Mouse (Mus musculus): ENCODE measurements around the gene Usp2. TPM values are rescaled to one million over a fixed set of nuclear protein-coding genes. Genes with fewer than 3 reads are reported as not detected.

Gene Usp2
- polyA plus RNA-seq, 1 experiment, result 50.9 TPM

GRCm38 (mm10) chr9:44134851-44135730 is 68.3 kb downstream of the Usp2 start:
- peak overlapping the region; percentile 60; the same call in 1 of the 2 replicates for H3K27ac ChIP-seq (ENCODE audit: insufficient read depth, low read length)
- TF ChIP-seq CTCF (IDR thresholded peaks at IDR 0.05; ENCODE audit: extremely low read depth, insufficient read depth, low read length) (no peak), POLR2A (IDR thresholded peaks at IDR 0.05; ENCODE audit: extremely low read depth, insufficient read depth, low read length) (no peak)

GRCm38 (mm10) chr9:44135731-44136411 is 69.0 kb downstream of the Usp2 start:
- TF ChIP-seq CTCF (IDR thresholded peaks at IDR 0.05; ENCODE audit: extremely low read depth, insufficient read depth, low read length), result no peak
- no peak for TF ChIP-seq POLR2A (IDR thresholded peaks at IDR 0.05; ENCODE audit: extremely low read depth, insufficient read depth, low read length)
- H3K4me1 ChIP-seq (ENCODE audit: control insufficient read depth, insufficient read depth, low read length), result no peaks in the 10 kb centered on the region
- no peak overlapping the region for H3K27ac ChIP-seq (ENCODE audit: insufficient read depth, low read length)
- H3K4me3 ChIP-seq (ENCODE audit: insufficient read depth, low read length), result peak overlapping the region; percentile 45; the same call in 1 of the 2 replicates

More at GRCm38 (mm10) chr9:44134851-44135730, 68.3 kb downstream of the Usp2 start:
- Histone ChIP-seq H3K4me1 (ENCODE audit: control insufficient read depth, insufficient read depth, low read length) (no peaks in the 10 kb centered on the region), H3K4me3 (ENCODE audit: insufficient read depth, low read length) (peak overlapping the region; percentile 45)

- Histone ChIP-seq H3K27ac (ENCODE audit: insufficient read depth, low read length) (no peak overlapping the region), H3K4me1 (ENCODE audit: control insufficient read depth, insufficient read depth, low read length) (no peaks in the 10 kb centered on the region), H3K4me3 (ENCODE audit: insufficient read depth, low read length) (no peak overlapping the region)
- TF ChIP-seq CTCF (IDR thresholded peaks at IDR 0.05; ENCODE audit: extremely low read depth, insufficient read depth, low read length) (no peak), POLR2A (IDR thresholded peaks at IDR 0.05; ENCODE audit: extremely low read depth, insufficient read depth, low read length) (no peak)
Measured at GRCm38 (mm10) chr9:44137846-44138245, 71.0 kb downstream of the Usp2 start.

- H3K27ac ChIP-seq (ENCODE audit: insufficient read depth, low read length), result no peak overlapping the region
- TF ChIP-seq CTCF (IDR thresholded peaks at IDR 0.05; ENCODE audit: extremely low read depth, insufficient read depth, low read length) (no peak), POLR2A (IDR thresholded peaks at IDR 0.05; ENCODE audit: extremely low read depth, insufficient read depth, low read length) (no peak)
Measured at GRCm38 (mm10) chr9:44141951-44142350, 75.1 kb downstream of the Usp2 start.

GRCm38 (mm10) chr9:44143421-44143820 is 76.6 kb downstream of the Usp2 start:
- no peak for TF ChIP-seq CTCF (IDR thresholded peaks at IDR 0.05; ENCODE audit: extremely low read depth, insufficient read depth, low read length)
- TF ChIP-seq POLR2A (IDR thresholded peaks at IDR 0.05; ENCODE audit: extremely low read depth, insufficient read depth, low read length), result no peak
- Histone ChIP-seq H3K4me3 (ENCODE audit: insufficient read depth, low read length) (no peak overlapping the region), H3K4me1 (ENCODE audit: control insufficient read depth, insufficient read depth, low read length) (no peaks in the 10 kb centered on the region), H3K27ac (ENCODE audit: insufficient read depth, low read length) (no peak overlapping the region)

More at GRCm38 (mm10) chr9:44141951-44142350, 75.1 kb downstream of the Usp2 start:
- H3K4me1 ChIP-seq (ENCODE audit: control insufficient read depth, insufficient read depth, low read length), result no peaks in the 10 kb centered on the region
- no peak overlapping the region for H3K4me3 ChIP-seq (ENCODE audit: insufficient read depth, low read length)

- Histone ChIP-seq H3K4me1 (ENCODE audit: control insufficient read depth, insufficient read depth, low read length) (no peaks in the 10 kb centered on the region), H3K27ac (ENCODE audit: insufficient read depth, low read length) (no peak overlapping the region), H3K4me3 (ENCODE audit: insufficient read depth, low read length) (no peak overlapping the region)
- TF ChIP-seq CTCF (IDR thresholded peaks at IDR 0.05; ENCODE audit: extremely low read depth, insufficient read depth, low read length), result 0 out of 2 replicates have a peak, but pooled peaks have one; percentile 24
- no peak for TF ChIP-seq POLR2A (IDR thresholded peaks at IDR 0.05; ENCODE audit: extremely low read depth, insufficient read depth, low read length)
Measured at GRCm38 (mm10) chr9:44144023-44144717, 77.3 kb downstream of the Usp2 start.

GRCm38 (mm10) chr9:44144718-44145060 is 77.9 kb downstream of the Usp2 start:
- Histone ChIP-seq H3K4me1 (ENCODE audit: control insufficient read depth, insufficient read depth, low read length) (no peaks in the 10 kb centered on the region), H3K4me3 (ENCODE audit: insufficient read depth, low read length) (no peak overlapping the region), H3K27ac (ENCODE audit: insufficient read depth, low read length) (no peak overlapping the region)
- no peak for TF ChIP-seq POLR2A (IDR thresholded peaks at IDR 0.05; ENCODE audit: extremely low read depth, insufficient read depth, low read length)
- TF ChIP-seq CTCF (IDR thresholded peaks at IDR 0.05; ENCODE audit: extremely low read depth, insufficient read depth, low read length), result no peak

Other genes with a start within 250 kb of the Usp2 start
- 1,180 and 1,226 TPM in 2 replicates for gene Thy1, start 23.6 kb upstream of the Usp2 start, polyA plus RNA-seq (2012; rRNA removed)
- 0.15 and 0.35 TPM in 2 replicates for gene Mfrp, start 34.7 kb downstream of the Usp2 start, polyA plus RNA-seq (2012; rRNA removed)
- gene C1qtnf5, start 40.2 kb downstream of the Usp2 start, polyA plus RNA-seq (2012; rRNA removed), result 24.7 and 30.5 TPM in 2 replicates
- gene Gm49380, start 46.5 kb downstream of the Usp2 start, polyA plus RNA-seq (2012; rRNA removed), result 0.10 and 0.19 TPM in 2 replicates
- gene Rnf26, start 46.5 kb downstream of the Usp2 start, polyA plus RNA-seq (2012; rRNA removed), result 29.5 and 30.3 TPM in 2 replicates
- gene Mcam, start 67.4 kb downstream of the Usp2 start, polyA plus RNA-seq (2012; rRNA removed), result 26.2 and 27.4 TPM in 2 replicates
- 18.2 and 22.8 TPM in 2 replicates for gene Cbl, start 167.0 kb downstream of the Usp2 start, polyA plus RNA-seq (2012; rRNA removed)
- 1.8 and 4.9 TPM in 2 replicates for gene Ccdc153, start 173.7 kb downstream of the Usp2 start, polyA plus RNA-seq (2012; rRNA removed)
- gene Pdzd3, start 184.4 kb downstream of the Usp2 start, polyA plus RNA-seq (2012; rRNA removed), result 0.40 and 0.71 TPM in 2 replicates
- gene Nlrx1, start 201.6 kb downstream of the Usp2 start, polyA plus RNA-seq (2012; rRNA removed), result 7.0 and 8.0 TPM in 2 replicates
- 86.3 and 91.1 TPM in 2 replicates for gene Abcg4, start 221.6 kb downstream of the Usp2 start, polyA plus RNA-seq (2012; rRNA removed)
- 27.6 and 33.6 TPM in 2 replicates for gene Hinfp, start 238.7 kb downstream of the Usp2 start, polyA plus RNA-seq (2012; rRNA removed)